Mouse (Mus musculus) liver, embryonic 13.5 days (tissue): ENCODE results near the gene Ago4. TPM values are rescaled to one million over a fixed set of nuclear protein-coding genes. Genes with fewer than 3 reads are reported as not detected.

ENCODE experiments used
- ATAC-seq: fragments of 200-750 bp; cut with Nextera tagmentation; 2 replicates; pipeline ENCODE4 v1.8.0; 2017; ENCODE audit warnings: low read depth, mild to moderate bottlenecking, moderate number of reproducible peaks, moderate library complexity
- DNase-seq: peaks from one replicate; pipeline ENCODE4 v3.0.0; 2022
- H3K27ac ChIP-seq: fragments of 300-500 bp; sonication (generic); 2 replicates; pipeline ENCODE4 v1.5.1; 2015; ENCODE audit warnings: moderate library complexity, mild to moderate bottlenecking, inconsistent platforms
- H3K27me3 ChIP-seq: fragments of 300-500 bp; sonication (generic); 2 replicates; pipeline ENCODE4 v1.6.1; 2015; ENCODE audit warnings: mild to moderate bottlenecking, inconsistent platforms
- H3K36me3 ChIP-seq: fragments of 300-500 bp; sonication (generic); 2 replicates; pipeline ENCODE4 v1.6.1; 2015; ENCODE audit warnings: mild to moderate bottlenecking, inconsistent platforms
- H3K4me1 ChIP-seq: fragments of 300-500 bp; sonication (generic); replicated peaks from 2 replicates; pipeline ENCODE4 v1.6.1; 2015; ENCODE audit warnings: inconsistent platforms
- H3K4me2 ChIP-seq: fragments of 300-500 bp; sonication (generic); 2 replicates; pipeline ENCODE4 v1.6.1; 2015; ENCODE audit warnings: inconsistent platforms, mild to moderate bottlenecking, moderate library complexity
- H3K4me3 ChIP-seq: fragments of 300-500 bp; sonication (generic); replicated peaks from 2 replicates; pipeline ENCODE4 v1.5.1; 2015; ENCODE audit warnings: mild to moderate bottlenecking, inconsistent platforms
- H3K9ac ChIP-seq: fragments of 300-500 bp; sonication (generic); 2 replicates; pipeline ENCODE4 v1.6.1; 2015; ENCODE audit warnings: mild to moderate bottlenecking, inconsistent platforms
- H3K9me3 ChIP-seq: fragments of 300-500 bp; sonication (generic); replicated peaks from 2 replicates; pipeline ENCODE4 v1.6.1; 2016; ENCODE audit warnings: inconsistent platforms
- WGBS: fragments of 180-500 bp; shearing (Covaris S2); methylation state at CpG from one replicate; pipeline ENCODE4 v1.1.7; 2015; ENCODE audit not compliant: insufficient replicate concordance; 5-methylcytosine and 5-hydroxymethylcytosine counted together
- polyA plus RNA-seq: library from polyadenylated mRNA; unstranded; fragments of >200 nt; fragmentation: Nextera tagmentation; extraction: Ambion mirVana; gene quantifications from 2 replicates; pipeline ENCODE4 v1.2.1, GENCODE M21; 2015

Ago4 gene
- polyA plus RNA-seq, 1 experiment from 2014 or later: 0.17 TPM

GRCm38 (mm10) chr4:126468285-126468901, 64.9 kb downstream of the Ago4 start, which contains the start of gene Ago1:
TSS of gene Ago1 (minus strand) at chr4:126468583.
- ATAC-seq: peak; percentile 87
- Histone ChIP-seq H3K4me1 (peaks cover 52% of the 10 kb centered on the region), H3K36me3 (no peaks in the 10 kb centered on the region), H3K27ac (peak within 1 kb of the TSS; percentile 84), H3K4me3 (peak within 1 kb of the TSS; percentile 84), H3K9ac (peak within 1 kb of the TSS; percentile 88), H3K9me3 (no peaks in the 10 kb centered on the region), H3K4me2 (peak within 1 kb of the TSS; percentile 97), H3K27me3 (no peaks in the 10 kb centered on the region)
- under 1% methylated on average over 55 of the region's 55 CpGs for WGBS
- DNase-seq: peak; percentile 94

GRCm38 (mm10) chr4:126467721-126468284, 65.5 kb downstream of the Ago4 start:
- H3K9me3 ChIP-seq: no peaks in the 10 kb centered on the region
- peaks cover 52% of the 10 kb centered on the region for H3K4me1 ChIP-seq
- whole genome bisulfite sequencing: 3% methylated on average over 24 of the region's 25 CpGs
- no peaks in the 10 kb centered on the region for H3K36me3 ChIP-seq
- peak overlapping the region; percentile 88 for H3K9ac ChIP-seq
- peak overlapping the region; percentile 97 for H3K4me2 ChIP-seq
- DNase-seq (peak; percentile 64), ATAC-seq (peak; percentile 63)
- H3K27ac ChIP-seq: peak overlapping the region; percentile 84
- no peaks in the 10 kb centered on the region for H3K27me3 ChIP-seq
- peak overlapping the region; percentile 84 for H3K4me3 ChIP-seq

GRCm38 (mm10) chr4:126466251-126466750, 67.0 kb downstream of the Ago4 start:
- ATAC-seq (no peak), DNase-seq (no peak)
- Histone ChIP-seq H3K36me3 (no peaks in the 10 kb centered on the region), H3K4me3 (no peak overlapping the region), H3K4me1 (peaks cover 52% of the 10 kb centered on the region), H3K27me3 (no peaks in the 10 kb centered on the region), H3K9ac (0 out of 2 replicates have a peak overlapping the region, but pooled peaks have one; percentile 4), H3K27ac (no peak overlapping the region), H3K9me3 (no peaks in the 10 kb centered on the region), H3K4me2 (peak overlapping the region; percentile 28)
- WGBS: 36% methylated on average over 8 of the region's 8 CpGs

- Histone ChIP-seq H3K4me3 (no peak overlapping the region), H3K27ac (no peak overlapping the region), H3K27me3 (no peaks in the 10 kb centered on the region), H3K9ac (0 out of 2 replicates have a peak overlapping the region, but pooled peaks have one; percentile 4), H3K4me1 (peaks cover 52% of the 10 kb centered on the region), H3K36me3 (0 out of 2 replicates have a peak, but pooled peaks cover under 1% of the 10 kb centered on the region), H3K9me3 (no peaks in the 10 kb centered on the region), H3K4me2 (peak overlapping the region; percentile 28)
- peak; percentile 27 for DNase-seq
- ATAC-seq: no peak
- whole genome bisulfite sequencing: 11% methylated on average over 8 of the region's 8 CpGs
These were observed 67.4 kb downstream of the Ago4 start for GRCm38 (mm10) chr4:126465843-126466242.

- no peak overlapping the region for H3K4me3 ChIP-seq
These were observed 68.4 kb downstream of the Ago4 start for GRCm38 (mm10) chr4:126464892-126465235.

GRCm38 (mm10) chr4:126464189-126464891, 68.9 kb downstream of the Ago4 start:
- Histone ChIP-seq H3K27me3 (no peaks in the 10 kb centered on the region), H3K9me3 (no peaks in the 10 kb centered on the region), H3K27ac (no peak overlapping the region), H3K36me3 (peaks cover 14% of the 10 kb centered on the region), H3K4me2 (no peak overlapping the region), H3K9ac (no peak overlapping the region), H3K4me1 (peaks cover 49% of the 10 kb centered on the region), H3K4me3 (no peak overlapping the region)
- no peak for ATAC-seq
- 43% methylated on average over 4 of the region's 4 CpGs for WGBS
- DNase-seq: no peak

More at GRCm38 (mm10) chr4:126464892-126465235, 68.4 kb downstream of the Ago4 start:
- H3K27me3 ChIP-seq: no peaks in the 10 kb centered on the region
- H3K36me3 ChIP-seq: peaks cover 11% of the 10 kb centered on the region
- H3K9me3 ChIP-seq: no peaks in the 10 kb centered on the region
- H3K27ac ChIP-seq: no peak overlapping the region
- H3K4me1 ChIP-seq: peaks cover 52% of the 10 kb centered on the region
- 57% methylated on average over 2 of the region's 2 CpGs for WGBS
- DNase-seq (no peak), ATAC-seq (no peak)
- H3K9ac ChIP-seq: no peak overlapping the region
- H3K4me2 ChIP-seq: no peak overlapping the region

GRCm38 (mm10) chr4:126455441-126455840, 77.8 kb downstream of the Ago4 start:
- ATAC-seq: no peak
- Histone ChIP-seq H3K9me3 (no peaks in the 10 kb centered on the region), H3K4me3 (no peak overlapping the region), H3K4me2 (no peak overlapping the region), H3K36me3 (peaks cover 68% of the 10 kb centered on the region), H3K4me1 (no peaks in the 10 kb centered on the region), H3K9ac (no peak overlapping the region), H3K27me3 (no peaks in the 10 kb centered on the region), H3K27ac (no peak overlapping the region)
- WGBS: 83% methylated on average over 7 of the region's 7 CpGs
- DNase-seq: no peak

GRCm38 (mm10) chr4:126454547-126455254, 78.6 kb downstream of the Ago4 start:
- H3K4me2 ChIP-seq: no peak overlapping the region
- H3K27ac ChIP-seq: no peak overlapping the region
- no peaks in the 10 kb centered on the region for H3K9me3 ChIP-seq
- DNase-seq: no peak
- H3K36me3 ChIP-seq: peaks cover 61% of the 10 kb centered on the region
- H3K4me1 ChIP-seq: no peaks in the 10 kb centered on the region
- ATAC-seq: no peak
- H3K4me3 ChIP-seq: no peak overlapping the region
- no peaks in the 10 kb centered on the region for H3K27me3 ChIP-seq
- WGBS: 81% methylated on average over 5 of the region's 5 CpGs
- no peak overlapping the region for H3K9ac ChIP-seq

- H3K4me1 ChIP-seq: no peaks in the 10 kb centered on the region
- peaks cover 47% of the 10 kb centered on the region for H3K36me3 ChIP-seq
- H3K27me3 ChIP-seq: no peaks in the 10 kb centered on the region
- no peak overlapping the region for H3K4me2 ChIP-seq
- H3K4me3 ChIP-seq: no peak overlapping the region
- no peak overlapping the region for H3K27ac ChIP-seq
- 67% methylated on average over 1 of the region's 1 CpGs for WGBS
- H3K9me3 ChIP-seq: no peaks in the 10 kb centered on the region
- no peak for ATAC-seq
- no peak overlapping the region for H3K9ac ChIP-seq
- DNase-seq: no peak
These were observed 83.0 kb downstream of the Ago4 start for GRCm38 (mm10) chr4:126450268-126450667.

GRCm38 (mm10) chr4:126447126-126447525, 86.1 kb downstream of the Ago4 start:
- H3K4me2 ChIP-seq: no peak overlapping the region
- 75% methylated on average over 7 of the region's 7 CpGs for WGBS

GRCm38 (mm10) chr4:126444528-126444927, 88.7 kb downstream of the Ago4 start:
- no peak overlapping the region for H3K9ac ChIP-seq
- ATAC-seq (no peak), DNase-seq (no peak)
- H3K27ac ChIP-seq: no peak overlapping the region
- H3K9me3 ChIP-seq: no peaks in the 10 kb centered on the region
- H3K27me3 ChIP-seq: no peaks in the 10 kb centered on the region
- no peak overlapping the region for H3K4me2 ChIP-seq
- WGBS: 69% methylated on average over 3 of the region's 3 CpGs
- H3K4me3 ChIP-seq: no peak overlapping the region
- no peaks in the 10 kb centered on the region for H3K4me1 ChIP-seq
- H3K36me3 ChIP-seq: peaks cover 56% of the 10 kb centered on the region

More at GRCm38 (mm10) chr4:126447126-126447525, 86.1 kb downstream of the Ago4 start:
- DNase-seq (no peak), ATAC-seq (no peak)
- Histone ChIP-seq H3K4me1 (no peaks in the 10 kb centered on the region), H3K4me3 (no peak overlapping the region), H3K27me3 (no peaks in the 10 kb centered on the region), H3K9ac (no peak overlapping the region), H3K27ac (no peak overlapping the region), H3K9me3 (no peaks in the 10 kb centered on the region), H3K36me3 (peaks cover 33% of the 10 kb centered on the region)
